Mouse (Mus musculus) thymus, adult 2 months (tissue): ENCODE measurements around the gene Irgm2. TPM values are rescaled to one million over a fixed set of nuclear protein-coding genes. Genes with fewer than 3 reads are reported as not detected.
A peak's percentile ranks its signal among the peaks of the same experiment; 100 is the strongest.
"Not testable (repeated sequence)": the region's sequence is repeated elsewhere in the genome, so short reads cannot be mapped to it uniquely, and the experiment has no call there.

Experiments
- DNase-seq: peaks from one replicate; pipeline ENCODE4 v3.0.0; 2021
- H3K27ac ChIP-seq: fragments of 200-500 bp; 2 replicates; pipeline ENCODE4 v1.5.1; 2012; ENCODE audit warnings: low read length, control low read depth; ENCODE audit not compliant: control insufficient read depth, insufficient read depth
- H3K27me3 ChIP-seq: fragments of 200-500 bp; 2 replicates; pipeline ENCODE4 v1.6.1; 2012; ENCODE audit warnings: mild to moderate bottlenecking, low read length, moderate library complexity, mixed read lengths; ENCODE audit not compliant: control insufficient read depth, insufficient read depth
- H3K36me3 ChIP-seq: fragments of 200-500 bp; 2 replicates; pipeline ENCODE4 v1.6.1; 2012; ENCODE audit warnings: mild to moderate bottlenecking, low read length, moderate library complexity; ENCODE audit not compliant: control insufficient read depth, insufficient read depth
- H3K4me1 ChIP-seq: fragments of 200-500 bp; replicated peaks from 2 replicates; pipeline ENCODE4 v1.6.1; 2012; ENCODE audit warnings: low read length; ENCODE audit not compliant: control insufficient read depth, insufficient read depth
- H3K4me3 ChIP-seq: fragments of 200-500 bp; 2 replicates; pipeline ENCODE4 v1.5.1; 2012; ENCODE audit warnings: mild to moderate bottlenecking, low read length, control low read depth, moderate library complexity; ENCODE audit not compliant: control insufficient read depth, insufficient read depth
- CTCF ChIP-seq: fragments of 200-500 bp; IDR thresholded peaks from 2 replicates; pipeline ENCODE4 v1.5.1; 2012; ENCODE audit warnings: mild to moderate bottlenecking, control low read depth, low read length, moderate library complexity, borderline replicate concordance; ENCODE audit not compliant: control insufficient read depth, poor library complexity, insufficient read depth; ENCODE audit errors: extremely low read depth
- POLR2A ChIP-seq: fragments of 200-500 bp; IDR thresholded peaks from 2 replicates; pipeline ENCODE4 v1.6.1; 2012; ENCODE audit warnings: mild to moderate bottlenecking, low read length, control low read depth, moderate library complexity; ENCODE audit not compliant: control insufficient read depth, poor library complexity, insufficient read depth; ENCODE audit errors: extremely low read depth
- WGBS: fragments of 180-500 bp; shearing (Covaris S2); methylation state at CpG from one replicate; pipeline ENCODE4 v1.1.7; 2018; 5-methylcytosine and 5-hydroxymethylcytosine counted together
- polyA plus RNA-seq: library from polyadenylated mRNA; depleted of rRNA; stranded (reverse); fragments of >200 nt; gene quantifications from 2 replicates; pipeline ENCODE4 v1.2.3, GENCODE M21; 2012; rRNA removed

Irgm2 gene
- polyA plus RNA-seq, result 17.1 and 20.1 TPM in 2 replicates

DNA sequence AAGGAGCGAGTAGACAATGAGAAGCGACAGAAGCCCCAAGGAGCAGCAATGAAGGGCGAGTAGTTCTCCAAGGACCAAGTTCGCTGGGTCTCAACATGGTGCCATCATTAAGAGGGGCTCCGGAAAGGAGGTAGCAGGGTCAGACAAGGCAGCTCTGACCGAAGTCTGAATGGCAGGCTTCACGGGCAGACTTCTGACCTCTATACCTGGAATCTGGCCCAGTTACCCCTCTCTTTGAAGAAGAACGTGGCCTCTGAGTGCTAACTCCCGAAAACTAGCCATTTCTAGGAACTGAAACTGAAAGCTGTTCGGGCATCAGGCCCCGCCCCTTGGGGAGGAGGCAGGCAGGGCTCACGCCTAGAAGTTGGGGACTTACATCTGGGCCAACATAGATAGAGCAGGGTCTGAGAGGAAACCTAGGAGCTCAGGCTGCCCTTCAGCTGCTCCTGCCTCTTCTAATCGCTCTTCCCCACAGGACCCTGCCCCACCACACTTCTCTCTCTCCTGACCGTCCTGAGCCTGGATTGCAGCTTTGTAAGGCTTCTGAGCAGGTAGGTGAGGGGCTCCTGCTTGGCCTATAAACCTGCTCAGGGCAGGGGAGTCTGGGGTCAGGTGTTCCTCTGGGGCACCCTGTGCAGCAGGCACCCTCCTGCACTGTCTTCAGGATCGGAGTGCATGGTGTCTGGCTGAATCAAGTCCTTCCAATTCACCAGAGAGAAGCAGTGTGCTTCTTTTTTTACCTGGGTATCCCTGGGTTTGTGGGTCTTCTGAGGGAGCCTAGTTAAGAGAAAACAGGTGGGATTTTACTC, at the start of gene Irgm2, which contains the start of gene Igtp:
TSS of gene Irgm2 (plus strand) at position 390 of the 809 bp plus-strand sequence.
TSS of gene Igtp (plus strand) at position 328 of the 809 bp plus-strand sequence.
- Histone ChIP-seq H3K27ac (peak within 1 kb of the TSS; percentile 94), H3K4me1 (peaks cover 14% of the 10 kb centered on the region), H3K4me3 (peak within 1 kb of the TSS; percentile 88)
- not testable (repeated sequence) for H3K27me3 ChIP-seq, H3K36me3 ChIP-seq
- under 1% methylated on average over 14 of the region's 15 CpGs for WGBS
- TF ChIP-seq POLR2A, result 0 out of 2 replicates have a peak, but pooled peaks have one; percentile 48
- DNase-seq, result peak; percentile 90

DNA sequence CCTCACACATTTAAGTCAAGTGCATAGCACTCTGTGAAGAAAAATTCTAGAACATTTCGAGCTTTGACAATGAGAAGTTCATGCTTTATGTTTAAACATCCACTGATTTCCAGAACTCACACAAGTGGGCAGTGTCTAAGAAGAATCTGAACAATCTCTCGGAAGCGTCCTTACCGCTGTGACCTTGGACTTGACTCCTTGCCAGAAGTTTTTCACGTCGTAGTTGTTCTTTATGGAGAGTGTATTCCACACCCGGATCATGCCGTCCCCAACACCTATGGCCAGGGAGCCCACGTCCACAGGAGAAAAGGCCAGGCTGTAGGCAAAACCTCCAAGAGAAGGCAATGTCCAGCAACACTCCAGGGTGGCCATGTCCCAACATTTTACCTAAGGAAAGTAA, 44.0 kb upstream of the Irgm2 start:
- no peaks in the 10 kb centered on the region for H3K4me1 ChIP-seq
- H3K36me3 ChIP-seq, result peaks cover 49% of the 10 kb centered on the region
- no peak overlapping the region for H3K4me3 ChIP-seq
- DNase-seq, result no peak
- 97% methylated on average over 9 of the region's 9 CpGs for WGBS
- H3K27ac ChIP-seq, result no peak overlapping the region
- no peak for TF ChIP-seq CTCF
- TF ChIP-seq POLR2A, result no peak
- no peaks in the 10 kb centered on the region for H3K27me3 ChIP-seq

DNA sequence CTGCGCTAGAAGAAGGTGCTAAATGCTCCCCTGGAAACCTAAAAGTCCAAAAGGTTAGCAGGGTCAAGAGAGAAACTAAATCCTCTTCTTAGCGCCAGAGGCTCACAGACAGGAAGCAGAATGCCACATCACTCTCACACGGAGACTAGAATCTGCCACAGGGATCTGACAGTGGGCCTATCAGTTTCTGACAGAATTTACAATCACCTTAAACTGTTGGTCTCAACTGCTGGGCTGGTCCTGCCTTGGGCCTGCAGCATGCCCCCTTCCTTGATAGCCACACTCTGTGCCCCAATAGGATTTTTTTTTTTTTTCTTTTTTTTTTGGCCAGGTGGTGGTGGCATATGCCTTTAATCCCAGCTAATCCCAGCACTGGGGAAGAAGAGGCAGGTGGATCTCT, 42.5 kb upstream of the Irgm2 start:
- no peak for TF ChIP-seq POLR2A
- TF ChIP-seq CTCF, result no peak
- no peak for DNase-seq
- H3K4me1 ChIP-seq, result no peaks in the 10 kb centered on the region
- no peak overlapping the region for H3K4me3 ChIP-seq
- no peaks in the 10 kb centered on the region for H3K27me3 ChIP-seq
- WGBS, result 75% methylated on average over 3 of the region's 3 CpGs
- no peak overlapping the region for H3K27ac ChIP-seq
- H3K36me3 ChIP-seq, result peaks cover 41% of the 10 kb centered on the region

DNA sequence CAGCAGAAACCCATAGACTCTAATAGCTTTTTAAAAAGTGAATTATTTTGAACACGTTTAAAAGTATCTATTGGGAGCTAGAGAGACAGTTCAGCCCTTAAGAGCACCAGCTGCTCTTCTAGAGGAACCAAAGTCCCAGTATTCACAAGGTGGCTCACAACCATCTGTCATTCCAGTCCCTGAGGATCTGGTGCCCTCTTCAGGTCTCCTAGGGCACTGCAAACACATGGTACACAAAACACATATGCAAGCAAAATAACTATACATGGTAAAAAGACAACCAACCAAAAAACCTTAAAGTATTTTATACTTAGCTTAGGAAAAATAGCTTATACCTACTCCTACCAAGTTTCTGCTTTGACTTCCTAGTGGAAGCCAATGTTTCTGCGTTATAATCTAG, 34.3 kb upstream of the Irgm2 start:
- H3K27ac ChIP-seq, result no peak overlapping the region
- no peaks in the 10 kb centered on the region for H3K27me3 ChIP-seq
- peaks cover 30% of the 10 kb centered on the region for H3K36me3 ChIP-seq
- 99% methylated on average over 2 of the region's 2 CpGs for WGBS
- no peak for DNase-seq
- H3K4me3 ChIP-seq, result no peak overlapping the region
- 0 out of 2 replicates have a peak, but pooled peaks cover 2% of the 10 kb centered on the region for H3K4me1 ChIP-seq
- TF ChIP-seq CTCF (no peak), POLR2A (no peak)

DNA sequence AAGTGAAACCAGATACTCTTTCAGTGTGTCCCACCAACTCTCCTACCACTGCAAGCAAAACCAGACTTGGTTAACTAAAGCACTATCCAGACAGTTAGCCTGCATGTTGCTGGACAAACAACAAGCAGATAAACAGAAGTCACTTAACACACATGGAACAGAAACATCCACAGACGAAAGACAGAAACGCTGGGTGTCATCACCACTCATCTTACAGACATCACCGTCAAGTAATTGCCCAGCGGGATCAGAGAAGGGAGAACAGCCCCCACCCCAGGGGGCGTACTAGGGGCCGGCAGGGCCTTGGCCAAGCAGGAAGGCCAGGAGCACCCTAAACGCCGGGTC, 31.6 kb upstream of the Irgm2 start:
- under 1% methylated on average over 8 of the region's 8 CpGs for WGBS
- Histone ChIP-seq H3K27me3 (no peaks in the 10 kb centered on the region), H3K4me1 (peaks cover 6% of the 10 kb centered on the region), H3K4me3 (peak overlapping the region; percentile 94), H3K36me3 (peaks cover 20% of the 10 kb centered on the region), H3K27ac (no peak overlapping the region)
- no peak for TF ChIP-seq CTCF
- TF ChIP-seq POLR2A, result no peak
- no peak for DNase-seq

DNA sequence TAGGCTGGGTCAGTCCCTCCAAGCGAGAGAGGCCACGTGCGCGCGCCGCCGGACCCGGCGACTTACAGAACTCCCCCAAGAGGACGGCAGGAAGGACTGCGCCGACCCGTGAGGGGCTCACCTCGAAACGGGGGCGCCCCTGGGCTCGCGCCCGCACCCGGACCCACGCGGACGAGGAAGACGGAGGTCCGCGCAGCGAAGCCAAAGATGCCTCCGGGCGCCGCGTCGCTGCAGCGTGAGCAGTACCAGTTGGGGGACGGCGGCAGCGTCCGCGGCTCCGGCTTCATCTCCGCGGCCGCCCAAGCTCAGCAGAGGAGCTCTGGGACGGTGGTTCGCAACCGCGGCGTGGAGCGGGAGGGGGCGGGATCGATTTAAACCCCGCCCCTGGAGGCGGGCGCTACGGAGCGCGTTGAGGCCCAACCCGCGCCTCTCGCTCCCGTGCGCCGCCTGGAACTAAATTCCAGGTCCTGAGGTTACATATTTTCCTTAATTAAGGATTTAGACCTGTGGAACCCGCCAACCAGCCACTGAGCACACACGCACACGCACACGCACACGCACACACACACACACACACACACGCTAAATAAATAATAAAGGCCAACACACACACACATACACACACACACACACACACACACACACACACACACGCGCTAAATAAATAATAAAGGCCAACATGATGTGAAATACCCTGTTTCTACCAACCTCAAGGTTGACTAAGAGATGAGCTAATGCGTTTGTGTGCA, 31.1 kb upstream of the Irgm2 start, which contains the start of gene Gemin5:
TSS of gene Gemin5 (minus strand) at position 373 of the 749 bp plus-strand sequence.
- H3K36me3 ChIP-seq, result peaks cover 14% of the 10 kb centered on the region
- 0 out of 2 replicates have a peak, but pooled peaks have one; percentile 26 for TF ChIP-seq CTCF
- peak; percentile 47; the same call in 1 of the 2 replicates for TF ChIP-seq POLR2A
- no peaks in the 10 kb centered on the region for H3K27me3 ChIP-seq
- peaks cover 6% of the 10 kb centered on the region for H3K4me1 ChIP-seq
- under 1% methylated on average over 71 of the region's 71 CpGs for WGBS
- H3K27ac ChIP-seq, result no peak within 1 kb of the TSS
- H3K4me3 ChIP-seq, result peak within 1 kb of the TSS; percentile 94
- peak; percentile 75 for DNase-seq
